Mouse (Mus musculus) hindbrain, embryonic 11.5 days (tissue): ENCODE measurements around the gene Git1. TPM values are rescaled to one million over a fixed set of nuclear protein-coding genes. Genes with fewer than 3 reads are reported as not detected.

ENCODE experiments used
- ATAC-seq: fragments of 200-750 bp; cut with Nextera tagmentation; 2 replicates; pipeline ENCODE4 v1.8.0; 2017; ENCODE audit warnings: mild to moderate bottlenecking, moderate TSS enrichment, moderate library complexity; ENCODE audit not compliant: low FRiP score
- DNase-seq: peaks from one replicate; pipeline ENCODE4 v3.0.0-alpha.2; 2015; ENCODE audit warnings: low spot score
- H3K27ac ChIP-seq: fragments of 300-500 bp; sonication (generic); 2 replicates; pipeline ENCODE4 v1.5.1; 2014; ENCODE audit warnings: mild to moderate bottlenecking, low read depth, low read length
- H3K27me3 ChIP-seq: fragments of 300-500 bp; sonication (generic); 2 replicates; pipeline ENCODE4 v1.6.1; 2014; ENCODE audit warnings: mild to moderate bottlenecking, low read length, moderate library complexity, mixed read lengths; ENCODE audit not compliant: control insufficient read depth, insufficient read depth
- H3K36me3 ChIP-seq: fragments of 300-500 bp; sonication (generic); 2 replicates; pipeline ENCODE4 v1.6.1; 2014; ENCODE audit warnings: mild to moderate bottlenecking, low read length, moderate library complexity, mixed read lengths; ENCODE audit not compliant: control insufficient read depth, insufficient read depth
- H3K4me1 ChIP-seq: fragments of 300-500 bp; sonication (generic); replicated peaks from 2 replicates; pipeline ENCODE4 v1.6.1; 2014; ENCODE audit warnings: low read length, mixed read lengths; ENCODE audit not compliant: control insufficient read depth, insufficient read depth
- H3K4me2 ChIP-seq: fragments of 300-500 bp; sonication (generic); replicated peaks from 2 replicates; pipeline ENCODE4 v1.6.1; 2014; ENCODE audit warnings: mild to moderate bottlenecking, low read depth, low read length
- H3K4me3 ChIP-seq: fragments of 300-500 bp; sonication (generic); 2 replicates; pipeline ENCODE4 v1.5.1; 2014; ENCODE audit warnings: low read depth, low read length
- H3K9ac ChIP-seq: fragments of 300-500 bp; sonication (generic); 2 replicates; pipeline ENCODE4 v1.6.1; 2014; ENCODE audit warnings: low read depth, low read length
- H3K9me3 ChIP-seq: fragments of 300-500 bp; sonication (generic); 2 replicates; pipeline ENCODE4 v1.6.1; 2016; ENCODE audit warnings: low read length; ENCODE audit not compliant: control insufficient read depth
- WGBS: fragments of 180-500 bp; shearing (Covaris S2); extraction: QIAGEN DNeasy Blood & Tissue Kit; methylation state at CpG from one replicate; pipeline ENCODE4 v1.1.7; 2014; 5-methylcytosine and 5-hydroxymethylcytosine counted together
- polyA plus RNA-seq: library from polyadenylated mRNA; unstranded; fragments of >200 nt; fragmentation: Nextera tagmentation; extraction: Ambion mirVana; gene quantifications from 2 replicates; pipeline ENCODE4 v1.2.1, GENCODE M21; 2014

Git1 gene
- polyA plus RNA-seq, 1 experiment from 2014 or later: 18.6 TPM

- Histone ChIP-seq H3K4me1 (peaks cover 2% of the 10 kb centered on the region; the same call in 1 of the 2 replicates), H3K4me3 (peak overlapping the region; percentile 36), H3K9me3 (no peaks in the 10 kb centered on the region), H3K27ac (no peak overlapping the region), H3K9ac (no peak overlapping the region; the same call in 1 of the 2 replicates), H3K4me2 (peak overlapping the region; percentile 87), H3K27me3 (peaks cover 25% of the 10 kb centered on the region), H3K36me3 (no peaks in the 10 kb centered on the region)
- WGBS: 4% methylated on average over 6 of the region's 6 CpGs
- DNase-seq (no peak), ATAC-seq (no peak)
These were observed 31.5 kb upstream of the Git1 start for GRCm38 (mm10) chr11:77461856-77462255.

- H3K27ac ChIP-seq: no peak within 1 kb of the TSS
These were observed 30.9 kb upstream of the Git1 start, which contains the start of gene Coro6 for GRCm38 (mm10) chr11:77462283-77463100. TSS of gene Coro6 (plus strand) at chr11:77462411.

GRCm38 (mm10) chr11:77463101-77463445 lies 30.3 kb upstream of the Git1 start:
- WGBS: 50% methylated on average over 8 of the region's 8 CpGs
- no peak overlapping the region for H3K27ac ChIP-seq
- H3K9me3 ChIP-seq: no peaks in the 10 kb centered on the region
- H3K9ac ChIP-seq: no peak overlapping the region
- H3K4me1 ChIP-seq: peaks cover 7% of the 10 kb centered on the region; the same call in 1 of the 2 replicates
- no peak overlapping the region for H3K4me3 ChIP-seq
- peaks cover 36% of the 10 kb centered on the region for H3K27me3 ChIP-seq
- peak overlapping the region; percentile 87; the same call in 1 of the 2 replicates for H3K4me2 ChIP-seq
- no peaks in the 10 kb centered on the region for H3K36me3 ChIP-seq
- DNase-seq: no peak
- no peak for ATAC-seq

More at GRCm38 (mm10) chr11:77462283-77463100, 30.9 kb upstream of the Git1 start, which contains the start of gene Coro6:
- Histone ChIP-seq H3K9me3 (no peaks in the 10 kb centered on the region), H3K27me3 (peaks cover 31% of the 10 kb centered on the region), H3K4me2 (peak within 1 kb of the TSS; percentile 87), H3K36me3 (no peaks in the 10 kb centered on the region), H3K9ac (peak within 1 kb of the TSS; percentile 29; the same call in 1 of the 2 replicates), H3K4me1 (peaks cover 2% of the 10 kb centered on the region; the same call in 1 of the 2 replicates), H3K4me3 (peak within 1 kb of the TSS; percentile 36)
- DNase-seq: peak; percentile 76
- WGBS: under 1% methylated on average over 57 of the region's 73 CpGs
- peak; percentile 63; the same call in 1 of the 2 replicates for ATAC-seq

- no peak overlapping the region for H3K27ac ChIP-seq
- H3K9ac ChIP-seq: no peak overlapping the region
- no peaks in the 10 kb centered on the region for H3K36me3 ChIP-seq
- H3K9me3 ChIP-seq: no peaks in the 10 kb centered on the region
- peaks cover 7% of the 10 kb centered on the region; the same call in 1 of the 2 replicates for H3K4me1 ChIP-seq
- DNase-seq: no peak
- peaks cover 37% of the 10 kb centered on the region for H3K27me3 ChIP-seq
- no peak overlapping the region for H3K4me2 ChIP-seq
- 74% methylated on average over 10 of the region's 10 CpGs for WGBS
- ATAC-seq: no peak
- H3K4me3 ChIP-seq: no peak overlapping the region
These were observed 29.6 kb upstream of the Git1 start for GRCm38 (mm10) chr11:77463786-77464185.

GRCm38 (mm10) chr11:77464684-77465083 lies 28.7 kb upstream of the Git1 start:
- WGBS: 64% methylated on average over 4 of the region's 4 CpGs
- ATAC-seq: no peak
- peaks cover 37% of the 10 kb centered on the region for H3K27me3 ChIP-seq
- no peak for DNase-seq
- H3K4me1 ChIP-seq: peaks cover 7% of the 10 kb centered on the region; the same call in 1 of the 2 replicates
- no peak overlapping the region for H3K27ac ChIP-seq
- H3K9ac ChIP-seq: no peak overlapping the region
- H3K9me3 ChIP-seq: no peaks in the 10 kb centered on the region
- no peak overlapping the region for H3K4me2 ChIP-seq
- H3K36me3 ChIP-seq: no peaks in the 10 kb centered on the region
- no peak overlapping the region for H3K4me3 ChIP-seq

- H3K27me3 ChIP-seq: peaks cover 37% of the 10 kb centered on the region
- DNase-seq (no peak), ATAC-seq (no peak)
- H3K4me1 ChIP-seq: peaks cover 7% of the 10 kb centered on the region; the same call in 1 of the 2 replicates
- no peak overlapping the region for H3K4me3 ChIP-seq
- WGBS: 49% methylated on average over 3 of the region's 3 CpGs
- H3K9ac ChIP-seq: no peak overlapping the region
- H3K4me2 ChIP-seq: no peak overlapping the region
- H3K27ac ChIP-seq: no peak overlapping the region
- H3K9me3 ChIP-seq: no peaks in the 10 kb centered on the region
- H3K36me3 ChIP-seq: no peaks in the 10 kb centered on the region
These were observed 28.3 kb upstream of the Git1 start for GRCm38 (mm10) chr11:77465111-77465510.

- 36% methylated on average over 9 of the region's 9 CpGs for WGBS
- peaks cover 1% of the 10 kb centered on the region; the same call in 1 of the 2 replicates for H3K36me3 ChIP-seq
- no peak overlapping the region for H3K4me3 ChIP-seq
- H3K4me1 ChIP-seq: peaks cover 7% of the 10 kb centered on the region; the same call in 1 of the 2 replicates
- H3K27me3 ChIP-seq: peaks cover 32% of the 10 kb centered on the region
- no peak for DNase-seq
- H3K9me3 ChIP-seq: no peaks in the 10 kb centered on the region
- ATAC-seq: no peak
- no peak overlapping the region for H3K27ac ChIP-seq
- H3K9ac ChIP-seq: no peak overlapping the region
- H3K4me2 ChIP-seq: no peak overlapping the region
These were observed 26.8 kb upstream of the Git1 start for GRCm38 (mm10) chr11:77466544-77466943.

- Histone ChIP-seq H3K9me3 (no peaks in the 10 kb centered on the region), H3K4me1 (peaks cover 7% of the 10 kb centered on the region; the same call in 1 of the 2 replicates), H3K4me3 (no peak overlapping the region), H3K27me3 (peaks cover 29% of the 10 kb centered on the region), H3K36me3 (peaks cover 4% of the 10 kb centered on the region; the same call in 1 of the 2 replicates), H3K9ac (no peak overlapping the region), H3K4me2 (no peak overlapping the region), H3K27ac (no peak overlapping the region)
- DNase-seq (peak; percentile 57), ATAC-seq (peak; percentile 22; the same call in 1 of the 2 replicates)
- 2% methylated on average over 25 of the region's 25 CpGs for WGBS
These were observed 26.2 kb upstream of the Git1 start for GRCm38 (mm10) chr11:77467157-77467556.
